Mouse (Mus musculus): ENCODE measurements around the gene Zp2. TPM values are rescaled to one million over a fixed set of nuclear protein-coding genes. Genes with fewer than 3 reads are reported as not detected.

The Zp2 gene
- total RNA-seq, 1 experiment from 2014 or later: not detected

DNA sequence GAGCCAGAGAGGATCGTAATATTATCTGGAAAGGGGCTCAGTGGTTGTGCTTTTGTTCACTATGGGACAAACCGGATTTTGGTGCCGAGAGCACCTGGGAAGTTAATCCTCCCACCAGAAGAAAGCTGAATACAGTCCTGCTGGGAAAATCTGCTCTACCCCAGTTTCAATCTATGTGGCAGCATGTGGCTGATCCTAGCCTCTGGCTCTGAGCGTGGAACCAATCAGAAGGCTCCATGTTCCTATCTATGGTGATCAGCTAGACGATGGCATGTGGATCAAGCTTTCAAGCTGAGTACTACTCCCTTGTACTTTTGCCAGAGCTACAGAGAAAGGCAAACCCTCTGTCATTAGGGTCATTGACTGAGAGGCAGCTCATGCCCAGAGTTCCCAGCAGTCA lies 52.1 kb downstream of the Zp2 start:
- no peak for ATAC-seq (ENCODE audit: extremely low read depth, insufficient number of reproducible peaks, low FRiP score, poor library complexity, severe bottlenecking)

DNA sequence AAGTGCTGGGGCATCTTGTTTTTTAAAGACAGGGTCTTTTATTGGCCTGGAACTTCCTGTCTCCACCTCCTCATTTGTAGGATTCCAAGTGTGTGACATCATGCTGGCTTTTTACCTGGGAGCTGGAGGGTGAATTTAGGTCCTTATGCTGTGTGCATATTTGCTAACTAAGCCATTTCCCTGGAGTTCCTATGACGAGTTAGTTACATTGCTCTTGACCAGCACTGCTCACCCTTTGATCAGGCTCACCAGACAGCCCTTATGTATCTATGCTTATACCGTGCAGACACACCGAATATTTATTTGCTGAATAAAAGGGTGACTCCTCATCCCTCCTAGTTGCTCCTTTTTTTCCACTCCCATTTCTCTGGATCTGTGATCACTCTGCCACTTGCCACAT lies 64.9 kb downstream of the Zp2 start:
- no peak for ATAC-seq (ENCODE audit: extremely low read depth, insufficient number of reproducible peaks, low FRiP score, poor library complexity, severe bottlenecking)

Other genes with a start within 250 kb of the Zp2 start
- 4.3 and 4.8 TPM in 2 replicates for gene Lyrm1, start 249.4 kb downstream of the Zp2 start, total RNA-seq (2017)
- 16.2 and 20.5 TPM in 2 replicates for gene Dcun1d3, start 249.0 kb downstream of the Zp2 start, total RNA-seq (2017)
- not detected in 2 replicates for gene Dnah3, start 50.0 kb downstream of the Zp2 start, total RNA-seq (2017)
- 1.9 and 2.0 TPM in 2 replicates for gene Tmem159, start 42.9 kb downstream of the Zp2 start, total RNA-seq (2017)
- 0.25 TPM in 1 of 2 replicates, not detected in the other for gene Anks4b, start 28.6 kb upstream of the Zp2 start, total RNA-seq (2017)
- gene Crym, start 56.8 kb upstream of the Zp2 start, total RNA-seq (2017): not detected in 2 replicates
- not detected in 2 replicates for gene Abca14, start 58.7 kb upstream of the Zp2 start, total RNA-seq (2017)
- gene Abca15, start 183.4 kb upstream of the Zp2 start, total RNA-seq (2017): not detected in 2 replicates